Mouse (Mus musculus): ENCODE results near the gene Tmem88. TPM values are rescaled to one million over a fixed set of nuclear protein-coding genes. Genes with fewer than 3 reads are reported as not detected.

Tmem88 gene
- total and polyA plus RNA-seq, 3 experiments = 0.16 to 0.25 TPM; not detected in 1

- no peak for DNase-seq (ENCODE audit: extremely low read depth)
- peaks cover 3% of the 10 kb centered on the region for H3K27me3 ChIP-seq (replicated peaks)
- peaks cover 10 to 21% of the 10 kb centered on the region in 2 experiments for H3K4me1 ChIP-seq (ENCODE audit: control insufficient read depth in 1 of 2, insufficient read depth in 2 of 2)
- no peak overlapping the region for H3K9ac ChIP-seq (ENCODE audit: insufficient read depth, low read depth)
- in situ Hi-C loops (cut with MboI; ENCODE audit: low pct_ligation_motif_present, low pct_unique_long_range_greater_than_20kb, low sequenced_read_pairs) (loop anchor here (10.0 kb wide), 1 partner anchor 118 kb away; no protein-coding TSS in a partner anchor), dilution Hi-C loops (cut with MboI; ENCODE audit: extremely low pct_ligation_motif_present, extremely low pct_unique_long_range_greater_than_20kb, low sequenced_read_pairs) (no loop called here)
- no peak overlapping the region for H3K4me3 ChIP-seq (replicated peaks in 1 of 3; ENCODE audit: low read depth in 2 of 3, low read length in 2 of 3, poor library complexity in 1 of 3)
- no peak overlapping the region for H3K27ac ChIP-seq (ENCODE audit: insufficient read depth, low read depth)
- peaks cover 45 to 53% of the 10 kb centered on the region in 2 experiments for H3K36me3 ChIP-seq (replicated peaks in 1 of 2; ENCODE audit: control insufficient read depth in 1 of 2, insufficient read depth in 1 of 2, low read length in 1 of 2)
- H3K79me2 ChIP-seq (replicated peaks; ENCODE audit: control insufficient read depth, extremely low read depth, insufficient read depth, poor library complexity, severe bottlenecking) = peaks cover 7% of the 10 kb centered on the region; the same call in 1 of the 2 replicates
- TF ChIP-seq CTCF (conservative IDR thresholded peaks at IDR 0.05 in 1 of 2, IDR thresholded peaks at IDR 0.05 in 1 of 2; ENCODE audit: low read depth in 2 of 2, low read length in 2 of 2) (no peak), MAZ (IDR thresholded peaks at IDR 0.05; ENCODE audit: low read depth, low read length) (no peak), EP300 (IDR thresholded peaks at IDR 0.05; ENCODE audit: low read length) (no peak), NRF1 (IDR thresholded peaks at IDR 0.05; ENCODE audit: low read depth, low read length) (no peak)
- no peak overlapping the region for H3K4me2 ChIP-seq (ENCODE audit: insufficient read depth, low read depth, poor library complexity, severe bottlenecking)
- H3K9me3 ChIP-seq (replicated peaks; ENCODE audit: low read length) = no peaks in the 10 kb centered on the region
These were observed 9.1 kb upstream of the Tmem88 start for GRCm38 (mm10) chr11:69406867-69407723.

DNA sequence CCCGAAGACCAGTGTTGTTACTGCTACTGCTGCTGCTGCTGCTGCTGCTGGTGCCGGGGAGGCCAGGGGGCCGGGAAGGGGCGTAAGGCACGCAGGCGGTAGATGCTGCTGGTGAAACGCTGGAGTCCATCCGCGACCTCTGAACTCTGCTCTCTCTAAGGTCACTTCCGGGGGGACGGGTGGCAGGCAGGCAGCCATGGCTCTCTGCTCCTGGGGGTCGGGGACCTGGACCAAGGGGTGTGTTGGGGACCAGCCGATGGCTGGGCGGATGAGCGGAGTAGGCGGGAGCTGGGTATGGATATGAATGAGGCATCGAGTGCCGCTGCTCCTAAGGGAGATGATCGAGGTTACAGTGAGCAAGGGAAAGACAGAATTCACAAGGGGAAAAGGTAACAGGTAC is 8.2 kb upstream of the Tmem88 start:
- DNase-seq (ENCODE audit: extremely low read depth) = no peak
- TF ChIP-seq CHD2 (IDR thresholded peaks at IDR 0.05; ENCODE audit: low read length) (no peak), MAZ (IDR thresholded peaks at IDR 0.05; ENCODE audit: low read depth, low read length) (no peak), BHLHE40 (IDR thresholded peaks at IDR 0.05; ENCODE audit: low read depth, low read length) (no peak), E2F4 (IDR thresholded peaks at IDR 0.05; ENCODE audit: insufficient replicate concordance, low read depth, low read length) (no peak), TBP (conservative IDR thresholded peaks at IDR 0.05; ENCODE audit: low read depth, low read length) (no peak), IRF4 (IDR thresholded peaks at IDR 0.05; ENCODE audit: low read depth, low read length) (no peak)
- Histone ChIP-seq H3K4me3 (replicated peaks in 1 of 3; ENCODE audit: low read depth in 2 of 3, low read length in 2 of 3, poor library complexity in 1 of 3) (no peak overlapping the region), H3K27me3 (replicated peaks) (no peaks in the 10 kb centered on the region), H3K9me3 (replicated peaks; ENCODE audit: low read length) (no peaks in the 10 kb centered on the region), H3K36me3 (replicated peaks in 1 of 2; ENCODE audit: control insufficient read depth in 1 of 2, insufficient read depth in 1 of 2, low read length in 1 of 2) (peaks cover 53 to 61% of the 10 kb centered on the region in 2 experiments), H3K4me1 (ENCODE audit: control insufficient read depth in 1 of 2, insufficient read depth in 2 of 2) (peaks cover 11 to 23% of the 10 kb centered on the region in 2 experiments), H3K27ac (ENCODE audit: insufficient read depth, low read depth) (no peak overlapping the region), H3K9ac (ENCODE audit: insufficient read depth, low read depth) (no peak overlapping the region), H3K79me2 (replicated peaks; ENCODE audit: control insufficient read depth, extremely low read depth, insufficient read depth, poor library complexity, severe bottlenecking) (peaks cover 7% of the 10 kb centered on the region; the same call in 1 of the 2 replicates), H3K4me2 (ENCODE audit: insufficient read depth, low read depth, poor library complexity, severe bottlenecking) (no peak overlapping the region)
- in situ Hi-C loops (cut with MboI; ENCODE audit: low pct_ligation_motif_present, low pct_unique_long_range_greater_than_20kb, low sequenced_read_pairs) = loop anchor here (10.0 kb wide), 1 partner anchor 119 kb away; no protein-coding TSS in a partner anchor
- dilution Hi-C loops (cut with MboI; ENCODE audit: extremely low pct_ligation_motif_present, extremely low pct_unique_long_range_greater_than_20kb, low sequenced_read_pairs) = no loop called here

Measured in CH12.LX (cell line).